Mouse (Mus musculus): ENCODE results near the gene Chit1.
A peak's percentile ranks its signal among the peaks of the same experiment; 100 is the strongest.

The Chit1 gene

GRCm38 (mm10) chr1:134079477-134080163 lies 31.4 kb upstream of the Chit1 start:
- peak; percentile 71 for DNase-seq (ENCODE audit: low read depth, low spot score)

DNA sequence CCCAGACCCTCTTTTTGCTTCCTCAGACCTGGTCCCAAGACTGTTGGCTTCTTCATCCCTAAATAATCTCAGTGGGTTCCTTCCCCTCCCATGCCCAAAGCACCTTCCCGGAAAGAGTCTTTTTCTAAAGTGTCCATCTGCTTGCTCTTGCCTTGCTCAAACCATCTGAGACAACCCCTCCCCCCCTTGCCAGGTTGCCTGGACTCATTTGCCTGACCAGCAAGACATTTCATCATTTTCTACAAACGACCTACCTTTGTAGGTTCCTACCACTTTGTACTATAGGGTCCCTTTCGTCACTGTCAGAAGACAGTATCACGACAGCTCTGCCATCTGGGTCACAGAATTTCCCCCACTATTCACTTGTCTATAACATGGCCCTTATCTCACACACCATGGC lies 30.6 kb upstream of the Chit1 start:
- DNase-seq (ENCODE audit: low read depth, low spot score) = no peak

DNA sequence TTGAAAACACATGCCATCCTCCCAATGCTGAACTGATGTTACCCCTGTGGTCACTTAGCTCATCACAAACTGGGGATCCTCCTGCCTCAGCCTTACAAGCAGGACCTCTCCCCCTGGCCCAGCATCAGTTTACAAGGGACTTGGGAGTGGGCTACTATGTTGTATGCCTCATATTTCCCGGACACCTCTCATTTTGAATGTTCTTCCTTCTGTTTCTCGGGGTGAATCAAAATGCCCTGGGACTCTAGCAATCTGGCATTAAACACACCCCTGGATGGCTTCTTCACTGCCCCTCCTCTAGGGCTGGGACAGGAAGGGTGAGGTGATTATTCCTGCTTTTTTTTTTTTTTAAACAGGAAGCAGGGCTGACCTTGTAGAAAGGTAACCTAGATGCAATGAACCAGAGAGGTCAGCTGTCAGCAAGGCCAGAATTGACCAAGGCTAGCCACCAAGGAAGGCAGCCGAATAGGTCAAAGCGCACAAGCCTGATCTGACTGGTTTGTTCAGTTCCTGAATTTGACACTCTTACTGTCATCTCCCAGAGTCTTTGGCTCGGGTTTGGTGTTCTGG lies 30.1 kb upstream of the Chit1 start:
- DNase-seq (ENCODE audit: low read depth, low spot score) = no peak

DNA sequence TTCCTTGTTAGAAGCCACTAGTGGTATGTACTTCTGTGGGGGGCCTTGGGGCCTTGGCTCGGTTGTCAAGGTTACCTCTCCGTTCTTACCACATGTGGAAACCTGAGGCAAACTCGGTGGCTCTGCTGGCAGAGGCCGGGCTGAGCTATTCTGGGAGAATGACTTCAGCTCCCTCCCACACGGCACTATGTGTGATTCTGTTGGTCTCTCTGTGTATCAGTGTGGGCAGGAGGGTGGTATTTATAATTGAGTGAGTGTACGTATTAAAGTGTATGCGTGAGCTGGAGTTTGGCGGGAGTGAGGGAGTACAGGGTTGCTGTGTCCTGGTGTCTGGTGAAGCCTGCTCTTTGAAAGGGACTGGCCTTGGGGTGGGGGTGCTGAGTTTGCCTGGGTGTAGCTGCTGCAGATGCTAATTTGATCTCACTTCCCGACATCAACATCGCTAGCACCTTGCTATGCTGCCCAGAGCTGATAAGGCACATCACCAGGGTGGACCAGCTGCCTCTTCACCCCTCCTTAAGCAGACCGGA lies 28.0 kb upstream of the Chit1 start:
- DNase-seq (ENCODE audit: low read depth, low spot score) = peak; percentile 58

DNA sequence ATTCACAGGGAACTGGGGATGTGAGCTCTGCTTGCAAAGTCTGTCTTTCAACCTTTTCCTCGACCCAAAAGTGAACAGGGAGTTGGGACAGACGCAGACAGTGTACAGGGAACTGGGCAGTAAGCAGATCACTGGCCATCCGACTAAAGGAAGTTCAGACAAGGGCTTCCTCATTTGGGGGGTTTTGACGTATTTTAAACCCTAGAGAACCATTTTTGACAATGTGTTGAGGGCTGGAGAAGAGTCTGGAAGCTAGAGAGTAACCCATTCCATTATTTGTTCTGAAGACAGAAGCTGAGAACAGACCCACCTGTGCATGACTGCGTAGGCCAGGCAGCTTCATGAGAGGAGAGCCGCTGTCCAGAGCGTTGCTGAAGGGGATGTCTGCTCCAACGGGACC lies 27.4 kb upstream of the Chit1 start:
- no peak for DNase-seq (ENCODE audit: low read depth, low spot score)

DNA sequence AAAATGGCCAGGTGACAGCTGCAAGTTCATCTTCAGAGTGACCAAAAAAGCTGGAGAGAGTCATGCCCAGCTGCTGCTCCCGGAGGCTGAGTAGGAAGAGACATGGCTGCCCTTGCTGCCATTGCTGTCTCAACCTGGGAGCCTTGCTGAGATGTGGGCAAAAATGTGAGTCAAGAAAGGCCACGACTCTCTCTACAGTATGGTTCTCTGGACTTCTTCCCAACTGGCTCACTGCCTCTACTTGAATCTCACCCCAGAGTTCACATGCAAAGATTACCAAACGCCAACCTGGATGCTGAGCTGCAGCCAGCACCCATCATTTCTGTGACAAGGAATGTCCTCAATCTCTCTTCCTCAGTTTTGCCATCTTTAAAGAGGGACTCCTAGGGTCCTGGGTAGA lies 26.9 kb upstream of the Chit1 start:
- DNase-seq (ENCODE audit: low read depth, low spot score) = no peak

GRCm38 (mm10) chr1:134086017-134086416 lies 25.0 kb upstream of the Chit1 start:
- no peak for DNase-seq (ENCODE audit: low read depth, low spot score)

DNA sequence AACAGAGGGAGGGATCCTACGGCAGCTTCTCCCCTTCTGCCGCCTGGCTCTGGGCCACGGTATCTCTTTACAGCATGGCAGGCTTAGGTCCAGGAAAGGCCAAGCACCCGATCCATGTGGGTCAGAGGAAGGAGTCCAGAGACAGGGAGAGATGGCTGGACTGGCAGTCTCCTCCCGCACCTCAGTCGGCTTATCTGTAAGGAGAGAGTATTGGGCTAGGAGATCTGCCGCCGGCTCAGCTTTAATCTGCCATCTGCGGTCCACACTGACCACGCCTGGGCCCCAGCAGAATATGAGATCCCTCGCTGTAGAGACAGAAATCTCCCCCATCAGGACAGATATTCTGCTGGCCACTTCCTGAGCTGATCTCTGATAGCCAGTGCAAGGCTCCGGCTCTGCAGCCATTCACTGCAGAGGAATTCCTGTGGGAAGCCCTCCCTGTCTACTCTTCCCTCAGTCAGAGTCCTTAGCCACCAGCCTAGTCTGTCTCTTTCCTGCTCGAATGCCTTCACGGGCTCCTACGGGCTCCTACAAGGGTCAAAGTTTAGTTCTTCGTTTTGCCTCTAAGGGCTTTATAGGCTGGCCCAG lies 24.1 kb upstream of the Chit1 start:
- no peak for DNase-seq (ENCODE audit: low read depth, low spot score)

GRCm38 (mm10) chr1:134089074-134089473 lies 22.0 kb upstream of the Chit1 start:
- no peak for DNase-seq (ENCODE audit: low read depth, low spot score)

GRCm38 (mm10) chr1:134091851-134092250 lies 19.2 kb upstream of the Chit1 start:
- DNase-seq (ENCODE audit: low read depth, low spot score) = no peak

DNA sequence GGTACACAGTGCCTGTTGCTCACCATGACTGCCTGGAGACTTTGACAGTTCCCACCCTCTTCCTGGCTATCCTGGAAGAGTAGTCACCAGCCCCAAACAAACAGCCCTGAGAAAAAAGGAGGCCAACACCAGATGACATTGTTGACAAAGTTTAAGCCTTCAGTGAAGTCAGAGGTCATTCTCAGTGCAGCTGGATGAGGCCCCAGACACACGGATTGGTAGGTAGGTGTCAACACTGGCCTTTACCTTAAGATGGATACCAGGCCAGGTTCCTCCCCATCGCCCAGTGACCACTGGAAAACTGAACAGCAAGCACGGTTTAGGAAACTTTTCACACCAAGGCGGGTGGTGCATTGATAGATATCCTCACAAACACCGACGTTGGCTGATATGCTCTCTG lies 18.7 kb upstream of the Chit1 start:
- no peak for DNase-seq (ENCODE audit: low read depth, low spot score)

DNA sequence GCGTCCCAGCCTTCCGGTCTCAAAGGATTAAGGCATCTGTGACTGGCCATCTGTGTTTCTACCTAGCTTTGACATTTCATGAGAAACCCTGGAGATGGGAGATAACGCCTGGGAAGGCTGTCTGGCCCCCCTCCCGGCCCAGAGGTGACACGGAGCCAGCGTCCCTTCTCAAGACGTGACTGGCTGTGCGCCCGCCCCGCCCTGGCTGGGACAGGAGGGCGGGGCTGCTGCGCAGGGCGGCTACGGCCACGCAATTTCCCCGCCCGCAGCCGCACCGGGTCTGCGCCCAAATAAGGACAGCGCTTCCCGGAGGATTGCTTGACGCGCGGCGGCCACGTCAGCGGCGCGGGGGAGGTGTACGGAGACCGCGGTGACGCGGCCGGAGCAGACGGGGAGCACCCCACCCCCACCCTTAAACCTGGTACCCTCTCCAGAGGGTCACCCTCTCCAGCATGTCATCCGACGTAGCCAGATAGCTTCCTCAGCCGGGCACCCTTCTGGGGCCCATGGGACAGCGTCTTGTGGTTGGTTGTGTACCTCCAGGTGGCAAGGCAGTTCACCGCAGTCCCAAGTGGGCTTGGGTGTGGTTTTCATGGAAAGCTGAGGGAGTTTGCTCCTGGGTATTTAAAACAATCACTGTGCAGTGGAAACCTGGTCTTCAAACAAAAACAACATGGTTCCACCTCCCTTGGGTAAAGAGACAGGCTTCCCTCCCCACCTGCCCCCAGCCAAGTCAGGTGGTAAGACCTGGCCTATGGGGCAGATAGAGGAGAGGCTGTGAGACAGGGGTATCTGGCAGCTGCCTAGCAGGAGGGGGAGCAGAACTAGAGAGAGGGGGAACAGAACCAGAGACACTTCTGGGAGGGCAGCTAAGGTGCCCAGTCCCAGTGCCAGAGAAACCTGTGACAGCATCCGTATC lies 17.9 kb upstream of the Chit1 start:
- peak; percentile 98 for DNase-seq (ENCODE audit: low read depth, low spot score)

DNA sequence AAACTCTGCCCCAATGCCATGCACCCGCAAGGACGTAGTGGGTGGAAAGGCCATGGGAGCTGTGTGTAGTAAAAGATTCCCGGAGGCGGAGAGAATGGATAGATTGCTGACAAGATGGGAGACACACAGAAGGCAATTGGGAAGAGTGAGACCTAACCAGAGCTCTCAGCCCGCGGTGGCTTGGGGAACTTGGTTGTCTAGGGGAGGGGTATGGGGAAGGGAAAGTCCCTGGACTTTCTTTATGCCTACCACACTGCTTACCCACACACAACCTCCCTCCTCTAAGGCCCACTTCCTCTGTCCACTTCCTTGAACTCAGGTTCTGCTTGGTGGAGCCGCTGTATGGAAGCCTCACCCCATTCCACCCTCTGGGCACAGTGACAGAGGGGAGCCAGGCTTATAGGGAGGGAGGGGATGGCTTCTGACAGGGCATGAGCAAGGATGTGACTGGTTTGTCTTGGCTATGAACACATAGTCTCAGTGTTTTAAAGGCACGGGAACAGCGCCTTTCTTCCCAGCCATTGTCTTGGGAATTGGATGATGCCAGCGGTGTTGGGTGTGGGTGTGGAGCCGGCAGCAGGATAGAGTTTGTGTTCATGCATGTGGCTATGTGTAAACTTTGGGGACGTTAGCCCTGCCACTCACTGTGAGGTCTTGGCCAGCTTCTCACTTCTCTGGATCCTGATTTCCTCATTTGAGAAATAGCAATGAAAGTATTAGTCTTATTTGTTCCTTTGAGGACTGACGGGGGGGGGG lies 17.1 kb upstream of the Chit1 start:
- DNase-seq (ENCODE audit: low read depth, low spot score) = peak; percentile 84

- no peak for DNase-seq (ENCODE audit: low read depth, low spot score)
These were observed 15.9 kb upstream of the Chit1 start for GRCm38 (mm10) chr1:134095033-134095612.

- no peak for DNase-seq (ENCODE audit: low read depth, low spot score)
These were observed 15.3 kb upstream of the Chit1 start for GRCm38 (mm10) chr1:134095721-134096120.

GRCm38 (mm10) chr1:134096264-134096934 lies 14.6 kb upstream of the Chit1 start:
- peak; percentile 39 for DNase-seq (ENCODE audit: low read depth, low spot score)

DNA sequence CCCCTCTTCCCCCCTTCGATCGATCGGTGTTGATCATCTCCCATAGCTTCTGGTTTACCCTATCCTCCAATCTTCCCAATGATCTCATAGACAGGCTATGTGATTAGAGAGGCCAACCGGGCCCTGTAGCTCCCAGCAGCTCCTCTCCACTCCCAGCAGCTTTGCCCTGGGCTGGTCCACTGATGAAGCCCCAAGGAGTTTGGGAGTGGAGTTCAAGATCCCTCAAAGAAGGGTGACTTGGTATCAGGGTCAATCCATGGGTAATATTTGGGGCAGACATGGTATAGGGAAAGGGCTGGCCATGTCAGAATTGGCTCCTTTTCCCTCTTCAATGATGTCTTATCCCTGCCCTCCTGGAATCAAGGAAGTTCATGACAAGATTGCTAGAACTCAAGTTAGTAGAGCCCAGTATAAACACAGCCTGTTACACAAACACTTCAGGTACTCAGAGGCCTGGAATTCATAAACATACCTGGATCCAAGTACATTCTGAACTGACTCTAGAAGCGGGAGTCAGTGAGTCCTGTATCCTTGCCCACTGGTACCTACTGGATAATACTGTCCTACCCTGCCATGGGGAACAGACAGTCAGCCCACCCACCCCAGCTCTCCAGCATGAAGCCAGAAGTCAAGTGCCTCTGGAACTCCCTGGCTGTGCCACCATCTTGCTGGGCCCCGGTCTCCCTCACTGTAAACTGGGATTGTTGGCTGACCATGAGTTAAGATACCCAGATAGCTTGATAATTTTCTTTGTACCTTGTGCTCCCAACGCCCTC lies 13.8 kb upstream of the Chit1 start:
- no peak for DNase-seq (ENCODE audit: low read depth, low spot score)

- peak; percentile 73 for DNase-seq (ENCODE audit: low read depth, low spot score)
These were observed 12.9 kb upstream of the Chit1 start for GRCm38 (mm10) chr1:134097956-134098725.

Data from CD4-positive helper T cell, adult 2 months (primary cell).